Mouse (Mus musculus) cerebellum, adult 9-11 months (tissue): ENCODE results near the gene Spg11.
A peak's percentile ranks its signal among the peaks of the same experiment; 100 is the strongest.

Experiments used
- DNase-seq: peaks from one replicate; pipeline ENCODE4 v3.0.0; 2022

The Spg11 gene

DNA sequence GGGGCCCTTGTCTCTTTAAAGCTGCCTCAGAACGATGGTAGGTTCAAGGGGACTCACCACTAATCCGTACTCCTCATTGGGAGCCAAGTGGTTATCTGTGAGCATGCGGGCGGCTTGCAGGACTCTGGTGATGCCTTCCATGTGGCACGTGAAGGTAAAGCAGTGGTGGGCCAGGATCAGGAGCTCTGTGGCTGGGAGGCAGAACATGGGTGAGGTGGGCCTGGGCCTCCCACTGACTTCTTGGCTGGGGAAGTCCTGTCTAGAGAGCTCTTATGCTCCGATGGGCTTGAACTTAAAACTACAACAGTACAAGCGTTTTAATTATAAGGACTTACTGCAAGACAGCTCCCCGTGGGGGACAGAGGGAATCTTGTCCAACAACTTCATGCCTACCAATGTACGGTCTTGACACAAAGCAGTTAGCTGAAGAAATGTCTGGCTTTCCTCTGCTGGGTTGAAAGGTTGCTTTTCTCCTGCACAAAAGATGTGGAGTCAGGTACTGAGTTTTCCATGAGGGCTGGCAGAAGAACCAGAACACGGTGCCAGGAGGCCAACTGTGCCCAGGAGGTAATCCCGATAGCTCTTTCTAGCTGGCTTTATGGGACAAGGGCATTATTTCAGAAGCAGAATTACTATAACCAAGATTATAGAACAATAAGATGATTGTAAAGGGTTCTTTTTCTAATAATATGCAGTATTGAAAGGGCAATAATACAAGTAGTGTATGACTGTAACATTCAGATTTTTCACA lies 58.6 kb downstream of the Spg11 start:
- DNase-seq, result peak; percentile 68

DNA sequence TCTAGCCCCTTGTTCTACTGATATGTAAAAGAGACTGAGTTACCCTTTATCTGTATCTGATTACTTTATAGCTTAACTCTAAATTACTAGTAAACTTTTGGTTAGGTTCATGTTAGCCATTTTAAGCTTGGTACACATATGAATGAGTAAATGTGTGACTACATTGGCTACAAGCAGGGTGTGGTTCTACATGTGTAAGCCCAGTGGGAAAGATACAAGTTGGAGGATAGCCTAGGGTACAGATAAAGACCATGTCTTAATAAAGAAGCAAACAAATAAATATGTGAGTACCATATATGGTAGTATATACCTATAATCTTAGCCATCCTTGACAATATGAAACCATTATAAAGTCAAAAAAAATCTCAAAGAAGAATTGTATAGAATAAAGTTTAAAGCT lies 74.3 kb downstream of the Spg11 start:
- no peak for DNase-seq

DNA sequence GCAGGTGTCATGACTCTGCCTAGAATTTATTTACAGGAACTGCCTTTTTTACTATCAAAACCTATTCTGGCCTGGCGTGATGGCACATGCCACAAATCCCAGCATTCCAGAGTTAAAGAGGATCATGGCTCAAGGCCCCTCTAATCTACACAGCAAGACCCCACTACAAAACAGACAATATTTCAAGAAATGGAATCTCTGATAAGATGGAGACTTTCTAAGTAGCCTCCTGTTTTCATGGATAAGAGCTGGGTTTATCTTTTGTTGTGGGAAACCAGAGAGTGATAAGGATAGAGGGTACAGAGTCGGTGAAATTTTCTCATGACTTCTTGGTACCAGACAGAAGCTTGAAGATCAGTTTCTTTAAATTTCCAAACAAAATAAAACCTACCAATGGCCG lies 82.1 kb downstream of the Spg11 start:
- no peak for DNase-seq

DNA sequence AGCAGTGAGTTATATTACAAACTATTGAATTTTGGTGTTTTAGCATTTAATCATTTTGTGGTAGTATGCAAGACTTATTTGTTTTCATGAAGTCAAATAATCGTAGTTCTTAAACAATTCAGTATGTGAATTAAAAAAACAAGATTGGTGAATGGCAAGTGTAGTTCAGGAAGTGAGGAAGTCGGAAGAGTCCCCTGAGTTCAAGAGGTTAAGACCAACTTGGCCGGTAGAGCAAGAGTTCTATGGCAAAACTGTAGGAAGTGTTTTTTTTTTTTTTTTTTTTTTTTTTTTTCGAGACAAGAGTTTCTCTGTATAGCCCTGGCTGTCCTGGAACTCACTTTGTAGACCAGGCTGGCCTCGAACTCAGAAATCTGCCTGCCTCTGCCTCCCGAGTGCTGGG lies 86.2 kb downstream of the Spg11 start:
- DNase-seq, result no peak

DNA sequence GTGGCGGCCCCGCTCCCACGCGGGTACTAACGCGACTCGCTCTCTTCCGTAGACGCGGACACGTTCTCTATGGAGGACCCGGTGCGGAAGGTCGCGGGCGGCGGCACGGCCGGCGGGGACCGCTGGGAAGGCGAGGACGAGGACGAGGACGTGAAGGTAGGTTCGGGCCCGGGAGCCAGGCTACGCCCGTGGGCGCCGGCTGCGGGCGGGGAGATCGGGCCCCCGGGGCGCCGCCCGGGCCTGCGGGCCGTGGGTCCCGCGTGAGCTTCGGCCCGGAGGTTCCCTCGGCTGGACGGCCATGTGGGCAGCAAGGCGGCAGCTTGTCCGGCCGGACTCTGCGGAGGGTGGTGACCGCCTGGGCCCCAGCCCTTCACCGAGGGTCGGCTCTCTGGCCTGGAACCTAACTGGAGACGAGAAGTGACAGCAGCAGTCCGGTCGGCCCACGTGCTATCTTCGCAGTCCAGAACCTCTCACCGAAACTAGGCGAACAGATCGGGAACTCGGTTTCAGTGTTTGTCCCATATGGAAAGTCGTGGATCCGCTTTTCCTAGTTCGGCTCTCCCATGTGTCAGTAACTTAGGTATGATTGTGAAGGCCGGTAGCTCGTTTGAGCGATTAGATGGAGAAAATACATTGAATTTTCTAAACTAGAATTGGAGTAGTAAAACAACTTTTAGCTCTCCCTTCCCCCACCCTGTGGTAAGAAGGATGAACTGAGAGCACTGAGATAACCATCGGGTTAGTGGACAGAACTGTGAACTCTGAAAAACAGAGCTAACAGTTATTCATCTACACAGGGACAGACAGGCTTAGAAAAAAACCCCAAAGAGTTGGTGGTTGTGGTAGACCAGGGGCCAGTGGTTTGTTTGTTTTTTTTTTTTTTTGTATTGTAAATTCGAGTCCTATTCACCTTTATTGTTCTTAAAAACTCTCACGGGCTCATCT lies 89.2 kb downstream of the Spg11 start:
- DNase-seq, result no peak

DNA sequence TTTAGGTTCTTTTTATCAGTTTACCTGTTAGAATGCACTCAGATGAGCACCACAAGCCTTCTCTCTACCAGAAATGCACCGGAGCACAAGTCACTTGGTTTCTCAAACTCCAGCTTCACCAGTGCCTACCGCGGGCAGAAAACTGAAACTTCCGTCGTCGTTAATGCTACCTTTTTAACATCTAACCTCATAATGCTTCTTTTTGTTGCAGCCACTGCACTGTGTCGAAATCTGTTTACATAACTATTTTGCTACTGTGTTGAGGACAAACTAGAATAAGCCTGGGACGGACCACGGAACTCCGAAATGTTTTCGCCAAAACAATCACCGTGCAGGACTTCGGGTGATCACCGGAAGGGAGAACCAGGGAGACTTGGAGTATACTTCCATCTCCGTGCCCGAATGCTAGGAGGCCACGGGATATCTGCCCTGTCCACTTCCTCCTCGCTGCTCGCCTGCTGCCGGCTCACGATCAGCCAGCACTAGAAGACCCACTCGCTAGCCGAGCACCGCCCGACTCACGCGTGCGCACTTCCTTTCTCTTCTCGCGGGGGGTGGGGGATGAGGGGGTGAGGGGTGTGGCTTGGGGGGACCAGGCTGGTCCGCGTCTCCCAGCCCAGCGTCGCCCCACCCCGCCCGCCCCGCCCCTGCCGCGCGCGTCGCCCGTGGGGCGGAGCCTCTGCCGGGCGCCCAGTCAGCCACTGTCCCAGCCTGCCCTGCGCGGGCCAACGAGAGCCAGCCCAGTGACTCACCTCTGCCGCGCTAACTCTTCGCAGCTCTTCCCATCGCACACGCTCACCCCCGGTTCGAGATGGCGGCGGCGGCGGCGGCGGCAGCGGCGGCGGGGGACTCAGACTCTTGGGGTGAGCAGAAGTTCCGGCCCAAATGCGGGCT lies 90.1 kb downstream of the Spg11 start, which contains the start of gene Eif3j1:
Gene Eif3j1 (plus strand): TSS at position 685 of the 894 bp plus-strand sequence.
- peak; percentile 92 for DNase-seq

DNA sequence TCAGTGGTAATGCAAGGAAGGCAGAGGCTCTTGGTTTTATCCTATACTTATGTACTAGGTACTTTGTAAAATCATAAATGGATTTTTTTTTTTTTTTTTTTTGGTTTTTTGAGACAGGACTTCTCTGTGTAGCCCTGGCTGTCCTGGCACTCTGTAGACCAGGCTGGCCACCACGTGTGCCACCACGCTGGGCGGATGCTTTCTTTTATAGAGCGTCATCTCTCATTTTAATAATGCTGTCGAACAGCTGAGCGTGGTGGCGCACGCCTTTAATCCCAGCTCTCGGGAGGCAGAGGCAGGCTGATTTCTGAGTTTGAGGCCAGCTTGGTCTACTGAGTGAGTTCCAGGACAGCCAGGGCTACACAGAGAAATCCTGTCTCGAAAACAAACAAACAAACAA lies 91.1 kb downstream of the Spg11 start:
- DNase-seq, result peak; percentile 26

DNA sequence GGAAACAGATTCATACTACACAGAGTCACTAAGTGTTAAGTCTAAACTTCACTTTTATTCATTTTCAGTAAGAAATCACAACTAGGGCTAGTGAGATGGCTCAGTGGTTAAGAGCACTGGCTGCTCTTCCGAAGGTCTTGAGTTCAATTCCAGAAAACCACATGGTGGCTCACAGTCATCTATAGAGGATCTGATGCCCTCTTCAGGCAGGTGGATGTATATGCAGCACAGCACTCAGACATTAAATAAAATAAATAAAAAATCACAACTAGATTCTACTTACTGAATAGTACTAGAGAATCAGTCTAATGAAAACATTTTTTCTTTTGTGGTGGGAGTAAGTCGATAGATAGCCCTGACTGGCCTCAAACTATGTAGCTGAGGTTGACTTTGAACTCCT lies 95.9 kb downstream of the Spg11 start:
- no peak for DNase-seq

DNA sequence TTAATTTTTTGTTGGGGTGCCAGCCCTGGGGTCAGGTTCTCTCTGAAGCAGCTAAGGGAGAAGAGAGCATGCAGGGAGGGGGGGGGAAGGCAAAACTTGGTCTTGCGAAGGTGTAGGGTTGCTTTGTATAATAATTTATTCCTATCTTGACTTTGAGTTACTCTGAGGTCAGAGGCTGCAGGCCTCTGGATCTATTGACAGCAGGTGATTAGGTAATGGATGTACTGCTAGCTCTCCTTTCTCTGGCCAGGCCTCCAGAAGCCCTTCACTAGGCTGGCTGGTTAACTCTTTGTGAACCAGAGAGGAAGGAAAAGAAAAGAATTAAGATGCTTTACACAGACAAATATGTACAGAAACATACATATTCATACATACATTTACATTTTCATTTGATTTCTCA lies 99.5 kb downstream of the Spg11 start:
- no peak for DNase-seq

DNA sequence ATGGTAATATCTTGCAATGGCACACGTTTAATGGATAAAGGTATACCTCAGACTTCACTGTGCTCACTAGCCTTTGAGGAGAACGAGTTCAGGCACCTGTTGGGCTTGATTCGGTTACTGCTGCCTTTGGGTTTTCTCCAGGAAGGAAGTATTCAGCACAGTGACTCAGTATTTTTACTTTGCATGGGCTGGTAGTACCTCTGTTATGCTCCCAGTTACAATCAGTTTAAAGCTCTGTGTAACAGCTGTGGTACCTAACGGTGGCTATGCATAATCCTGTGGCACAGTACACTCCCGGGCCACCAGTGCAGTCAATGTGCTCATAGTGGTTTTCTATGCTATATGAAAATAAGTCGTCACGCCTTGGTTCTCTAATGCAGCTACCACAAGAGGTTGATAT lies 106.7 kb downstream of the Spg11 start:
- no peak for DNase-seq

DNA sequence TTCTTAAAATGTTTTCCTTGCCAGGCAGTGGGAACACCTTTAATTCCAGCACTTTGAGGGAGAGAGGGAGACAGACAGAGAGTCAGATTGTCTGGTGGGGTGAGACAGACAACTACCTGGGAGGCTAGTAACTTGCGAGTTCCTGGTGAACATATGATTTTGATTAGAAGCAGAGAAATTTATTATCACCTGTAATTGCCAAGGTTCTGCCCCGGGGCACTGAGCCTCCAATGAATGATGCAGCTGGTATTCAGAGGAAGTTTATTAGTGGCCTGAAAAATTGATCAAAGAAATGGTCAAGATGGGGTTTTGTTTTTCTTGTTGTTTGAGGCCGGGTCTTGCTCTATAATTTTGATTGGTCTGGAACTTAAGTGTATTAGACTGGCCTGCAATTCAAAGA lies 109.4 kb downstream of the Spg11 start:
- DNase-seq, result no peak
